Mouse (Mus musculus) embryonic facial prominence, embryonic 14.5 days (tissue): ENCODE measurements around the gene Slc35e3. TPM values are rescaled to one million over a fixed set of nuclear protein-coding genes. Genes with fewer than 3 reads are reported as not detected.

ENCODE experiments used
- ATAC-seq: fragments of 200-750 bp; cut with Nextera tagmentation; 2 replicates; pipeline ENCODE4 v1.8.0; 2017; ENCODE audit warnings: low read depth, moderate number of reproducible peaks, moderate TSS enrichment
- DNase-seq: peaks from one replicate; pipeline ENCODE4 v3.0.0-alpha.2; 2015; ENCODE audit warnings: low spot score
- H3K27ac ChIP-seq: fragments of 300-500 bp; sonication (generic); replicated peaks from 2 replicates; pipeline ENCODE4 v1.5.1; 2014; ENCODE audit warnings: low read depth, mild to moderate bottlenecking, low read length, moderate library complexity
- H3K27me3 ChIP-seq: fragments of 300-500 bp; sonication (generic); replicated peaks from 2 replicates; pipeline ENCODE4 v1.6.1; 2014; ENCODE audit warnings: low read length; ENCODE audit not compliant: control insufficient read depth, insufficient read depth
- H3K36me3 ChIP-seq: fragments of 300-500 bp; sonication (generic); 2 replicates; pipeline ENCODE4 v1.6.1; 2014; ENCODE audit warnings: low read length, mixed read lengths; ENCODE audit not compliant: control insufficient read depth, insufficient read depth
- H3K4me1 ChIP-seq: fragments of 300-500 bp; sonication (generic); 2 replicates; pipeline ENCODE4 v1.6.1; 2014; ENCODE audit warnings: antibody characterized with exemption, low read length; ENCODE audit not compliant: control insufficient read depth, insufficient read depth
- H3K4me2 ChIP-seq: fragments of 300-500 bp; sonication (generic); 2 replicates; pipeline ENCODE4 v1.6.1; 2014; ENCODE audit warnings: low read depth, mild to moderate bottlenecking, low read length, moderate library complexity, mixed read lengths
- H3K4me3 ChIP-seq: fragments of 300-500 bp; sonication (generic); 2 replicates; pipeline ENCODE4 v1.5.1; 2014; ENCODE audit warnings: low read depth, mild to moderate bottlenecking, low read length
- H3K9ac ChIP-seq: fragments of 300-500 bp; sonication (generic); 2 replicates; pipeline ENCODE4 v1.6.1; 2014; ENCODE audit warnings: low read depth, mild to moderate bottlenecking, low read length, moderate library complexity, mixed read lengths
- H3K9me3 ChIP-seq: fragments of 300-500 bp; sonication (generic); 2 replicates; pipeline ENCODE4 v1.6.1; 2016; ENCODE audit warnings: low read length; ENCODE audit not compliant: control insufficient read depth
- WGBS: fragments of 180-500 bp; shearing (Covaris S2); extraction: QIAGEN DNeasy Blood & Tissue Kit; methylation state at CpG from one replicate; pipeline ENCODE4 v1.1.7; 2014; 5-methylcytosine and 5-hydroxymethylcytosine counted together
- polyA plus RNA-seq: library from polyadenylated mRNA; unstranded; fragments of >200 nt; fragmentation: Nextera tagmentation; extraction: Ambion mirVana; gene quantifications from 2 replicates; pipeline ENCODE4 v1.2.1, GENCODE M21; 2014

Gene Slc35e3
- polyA plus RNA-seq, 1 experiment from 2014 or later = 15.5 TPM

DNA sequence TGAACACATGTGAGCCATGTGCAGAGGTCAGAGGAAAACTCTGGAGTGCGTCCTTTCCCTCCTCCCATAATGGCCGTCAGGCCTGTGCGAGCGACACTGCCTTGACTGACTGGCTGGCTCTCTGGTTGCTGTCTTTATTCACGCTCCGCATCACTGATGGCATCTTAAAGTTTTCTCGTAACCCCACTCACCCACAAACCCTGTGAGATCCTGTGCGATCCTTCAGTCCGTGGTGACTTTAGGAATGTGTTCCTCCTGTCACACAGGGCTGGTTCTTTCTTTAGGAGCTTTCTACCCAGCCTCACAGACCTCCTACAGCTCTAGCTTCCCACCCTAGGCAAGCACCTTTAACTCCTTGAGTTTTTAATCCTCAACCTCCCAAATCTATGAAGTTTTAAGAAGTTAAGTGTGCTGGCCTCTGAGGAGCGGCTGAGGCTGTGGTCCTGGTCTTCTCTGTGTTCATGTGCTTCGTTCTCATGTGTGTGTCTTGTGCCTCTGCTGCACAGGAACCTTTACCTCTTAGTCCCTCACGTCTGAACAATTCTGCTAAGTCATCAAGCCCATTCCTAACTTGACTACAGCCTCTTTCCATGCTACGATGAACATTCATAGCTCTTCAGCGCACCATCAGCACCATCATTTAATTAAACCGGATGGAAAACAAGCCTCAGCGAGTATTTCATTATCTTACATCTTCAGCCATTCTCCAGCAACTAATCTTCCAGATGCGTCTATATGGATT is 26.4 kb upstream of the Slc35e3 start:
- 93% methylated on average over 17 of the region's 17 CpGs for WGBS

GRCm38 (mm10) chr10:117771131-117771510 is 25.0 kb upstream of the Slc35e3 start:
- DNase-seq = no peak
- H3K36me3 ChIP-seq = peaks cover 85% of the 10 kb centered on the region
- no peak overlapping the region for H3K9ac ChIP-seq
- no peaks in the 10 kb centered on the region for H3K4me1 ChIP-seq
- no peak overlapping the region for H3K27ac ChIP-seq
- no peak overlapping the region for H3K4me2 ChIP-seq
- ATAC-seq = no peak
- no peaks in the 10 kb centered on the region for H3K9me3 ChIP-seq
- H3K27me3 ChIP-seq = no peaks in the 10 kb centered on the region
- H3K4me3 ChIP-seq = no peak overlapping the region
- WGBS = 95% methylated on average over 10 of the region's 10 CpGs

More for the DNA sequence above, 26.4 kb upstream of the Slc35e3 start:
- Histone ChIP-seq H3K4me3 (no peak overlapping the region), H3K9ac (no peak overlapping the region), H3K27ac (no peak overlapping the region), H3K4me2 (no peak overlapping the region), H3K36me3 (peaks cover 88% of the 10 kb centered on the region), H3K27me3 (no peaks in the 10 kb centered on the region), H3K9me3 (no peaks in the 10 kb centered on the region), H3K4me1 (no peaks in the 10 kb centered on the region)
- no peak for DNase-seq
- no peak for ATAC-seq

GRCm38 (mm10) chr10:117770286-117771130 is 24.3 kb upstream of the Slc35e3 start:
- Histone ChIP-seq H3K4me1 (no peaks in the 10 kb centered on the region), H3K9me3 (no peaks in the 10 kb centered on the region), H3K27me3 (no peaks in the 10 kb centered on the region), H3K4me2 (no peak overlapping the region), H3K36me3 (peaks cover 85% of the 10 kb centered on the region), H3K9ac (no peak overlapping the region), H3K4me3 (no peak overlapping the region), H3K27ac (no peak overlapping the region)
- DNase-seq (no peak), ATAC-seq (no peak)
- WGBS = 85% methylated on average over 18 of the region's 18 CpGs

GRCm38 (mm10) chr10:117769541-117770285 is 23.5 kb upstream of the Slc35e3 start:
- Histone ChIP-seq H3K4me1 (no peaks in the 10 kb centered on the region), H3K9me3 (no peaks in the 10 kb centered on the region), H3K36me3 (peaks cover 85% of the 10 kb centered on the region), H3K27ac (no peak overlapping the region), H3K9ac (no peak overlapping the region), H3K27me3 (no peaks in the 10 kb centered on the region), H3K4me3 (no peak overlapping the region), H3K4me2 (no peak overlapping the region)
- DNase-seq = no peak
- WGBS = 94% methylated on average over 9 of the region's 9 CpGs
- ATAC-seq = no peak

GRCm38 (mm10) chr10:117768141-117768440 is 21.9 kb upstream of the Slc35e3 start:
- no peak for ATAC-seq
- WGBS = 85% methylated on average over 7 of the region's 7 CpGs

DNA sequence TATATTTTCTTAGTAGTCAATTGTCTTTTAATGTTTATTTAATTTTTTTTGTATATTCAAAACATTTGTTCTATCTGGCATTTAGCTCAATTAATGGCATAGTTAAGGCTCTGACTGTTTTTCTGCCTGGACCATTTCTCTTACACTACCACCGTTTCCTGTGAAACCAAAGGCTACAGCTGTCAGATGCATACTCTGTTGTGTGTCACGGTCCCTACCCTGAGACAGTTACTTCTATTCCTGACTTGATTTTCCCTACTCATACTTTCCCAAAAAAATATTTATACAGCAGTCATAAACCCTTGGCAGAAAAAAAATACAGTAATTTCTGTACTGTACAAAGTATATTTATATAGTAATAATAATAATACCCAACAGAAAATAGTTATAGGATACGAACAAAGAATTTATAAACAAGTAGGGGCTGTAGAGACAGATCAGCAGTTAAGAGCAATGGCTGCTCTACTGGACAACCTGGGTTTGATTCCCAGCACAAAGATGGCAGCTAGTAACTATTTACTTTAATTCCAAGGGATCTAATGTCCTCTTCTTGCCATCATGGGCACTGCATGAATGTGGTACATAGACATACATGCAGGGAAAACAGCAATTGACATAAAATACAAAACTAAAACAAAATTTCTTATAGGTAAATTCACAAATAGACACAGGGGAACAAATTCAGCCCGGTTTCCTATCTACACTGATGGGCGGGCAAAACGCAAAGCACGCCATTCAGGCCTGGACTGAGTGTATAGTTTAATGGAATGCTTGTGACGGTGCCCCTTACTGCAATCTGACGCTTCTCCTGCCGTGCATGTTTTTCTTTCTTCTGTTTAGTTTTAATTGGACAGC is 21.3 kb upstream of the Slc35e3 start:
- no peaks in the 10 kb centered on the region for H3K9me3 ChIP-seq
- H3K27ac ChIP-seq = no peak overlapping the region
- H3K36me3 ChIP-seq = peaks cover 81% of the 10 kb centered on the region
- no peaks in the 10 kb centered on the region for H3K4me1 ChIP-seq
- H3K4me3 ChIP-seq = no peak overlapping the region
- H3K27me3 ChIP-seq = no peaks in the 10 kb centered on the region
- H3K9ac ChIP-seq = no peak overlapping the region
- DNase-seq (no peak), ATAC-seq (no peak)
- WGBS = 84% methylated on average over 10 of the region's 10 CpGs
- no peak overlapping the region for H3K4me2 ChIP-seq

More at GRCm38 (mm10) chr10:117768141-117768440, 21.9 kb upstream of the Slc35e3 start:
- no peak overlapping the region for H3K9ac ChIP-seq
- H3K4me3 ChIP-seq = no peak overlapping the region
- no peak overlapping the region for H3K4me2 ChIP-seq
- DNase-seq = no peak
- no peaks in the 10 kb centered on the region for H3K4me1 ChIP-seq
- H3K27me3 ChIP-seq = no peaks in the 10 kb centered on the region
- no peak overlapping the region for H3K27ac ChIP-seq
- H3K36me3 ChIP-seq = peaks cover 81% of the 10 kb centered on the region
- no peaks in the 10 kb centered on the region for H3K9me3 ChIP-seq

- 91% methylated on average over 5 of the region's 5 CpGs for WGBS
- H3K9ac ChIP-seq = no peak overlapping the region
- H3K4me1 ChIP-seq = no peaks in the 10 kb centered on the region
- no peak overlapping the region for H3K4me3 ChIP-seq
- H3K27me3 ChIP-seq = no peaks in the 10 kb centered on the region
- no peak for DNase-seq
- no peak overlapping the region for H3K4me2 ChIP-seq
- peaks cover 84% of the 10 kb centered on the region for H3K36me3 ChIP-seq
- no peaks in the 10 kb centered on the region for H3K9me3 ChIP-seq
- no peak overlapping the region for H3K27ac ChIP-seq
- ATAC-seq = no peak
These were observed 20.7 kb upstream of the Slc35e3 start for GRCm38 (mm10) chr10:117766896-117767160.
